Mouse (Mus musculus) midbrain, embryonic 15.5 days (tissue): Measurements from ENCODE around the gene Umad1. TPM values are rescaled to one million over a fixed set of nuclear protein-coding genes. Genes with fewer than 3 reads are reported as not detected.
"Not testable (repeated sequence)": the region's sequence is repeated elsewhere in the genome, so short reads cannot be mapped to it uniquely, and the experiment has no call there.

ENCODE experiments used
- ATAC-seq: fragments of 200-750 bp; cut with Nextera tagmentation; replicated peaks from 2 replicates; pipeline ENCODE4 v1.8.0; 2017; ENCODE audit warnings: moderate TSS enrichment
- H3K27ac ChIP-seq: fragments of 300-500 bp; sonication (generic); 2 replicates; pipeline ENCODE4 v1.5.1; 2015; ENCODE audit warnings: mild to moderate bottlenecking, inconsistent platforms
- H3K27me3 ChIP-seq: fragments of 300-500 bp; sonication (generic); replicated peaks from 2 replicates; pipeline ENCODE4 v1.6.1; 2015; ENCODE audit warnings: inconsistent platforms
- H3K36me3 ChIP-seq: fragments of 300-500 bp; sonication (generic); replicated peaks from 2 replicates; pipeline ENCODE4 v1.6.1; 2015; ENCODE audit warnings: inconsistent platforms
- H3K4me1 ChIP-seq: fragments of 300-500 bp; sonication (generic); 2 replicates; pipeline ENCODE4 v1.6.1; 2015; ENCODE audit warnings: inconsistent platforms
- H3K4me2 ChIP-seq: fragments of 300-500 bp; sonication (generic); 2 replicates; pipeline ENCODE4 v1.6.1; 2015; ENCODE audit warnings: inconsistent platforms, mild to moderate bottlenecking, moderate library complexity
- H3K4me3 ChIP-seq: fragments of 300-500 bp; sonication (generic); 2 replicates; pipeline ENCODE4 v1.5.1; 2015; ENCODE audit warnings: mild to moderate bottlenecking, inconsistent platforms
- H3K9ac ChIP-seq: fragments of 300-500 bp; sonication (generic); 2 replicates; pipeline ENCODE4 v1.6.1; 2015; ENCODE audit warnings: mild to moderate bottlenecking, inconsistent platforms
- H3K9me3 ChIP-seq: fragments of 300-500 bp; sonication (generic); 2 replicates; pipeline ENCODE4 v1.6.1; 2016; ENCODE audit warnings: inconsistent platforms
- WGBS: fragments of 180-500 bp; shearing (Covaris S2); methylation state at CpG from one replicate; pipeline ENCODE4 v1.1.7; 2015; ENCODE audit warnings: mixed read lengths; 5-methylcytosine and 5-hydroxymethylcytosine counted together
- polyA plus RNA-seq: library from polyadenylated mRNA; unstranded; fragments of >200 nt; fragmentation: Nextera tagmentation; extraction: Ambion mirVana; gene quantifications from 2 replicates; pipeline ENCODE4 v1.2.1, GENCODE M21; 2015

Umad1 gene
- polyA plus RNA-seq, 1 experiment from 2014 or later, result 59.6 TPM

DNA sequence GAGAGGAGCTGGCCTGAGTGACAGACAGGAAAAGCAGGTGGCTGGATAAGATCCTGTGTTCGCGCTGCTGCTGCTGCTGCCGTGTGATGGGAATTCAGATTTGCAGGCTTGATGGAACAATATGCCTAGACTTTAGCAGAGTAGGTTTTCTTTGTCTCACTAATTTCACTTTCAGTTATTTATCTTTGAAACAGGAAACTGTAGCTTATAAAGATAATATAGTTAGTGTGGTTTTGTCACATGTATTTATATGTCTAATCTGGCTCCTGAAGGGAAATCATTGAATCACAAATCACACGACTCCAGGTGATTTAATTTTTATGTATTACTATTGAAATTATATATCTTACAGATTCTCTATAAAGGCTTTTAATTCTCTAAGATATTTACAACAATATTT lies 24.2 kb downstream of the Umad1 start:
- no peaks in the 10 kb centered on the region for H3K9me3 ChIP-seq
- WGBS, result 75% methylated on average over 4 of the region's 4 CpGs
- no peak overlapping the region for H3K9ac ChIP-seq
- no peak overlapping the region for H3K4me3 ChIP-seq
- no peaks in the 10 kb centered on the region for H3K4me1 ChIP-seq
- no peak overlapping the region for H3K27ac ChIP-seq
- no peak overlapping the region for H3K4me2 ChIP-seq
- ATAC-seq, result no peak
- H3K36me3 ChIP-seq, result no peaks in the 10 kb centered on the region
- no peaks in the 10 kb centered on the region for H3K27me3 ChIP-seq

DNA sequence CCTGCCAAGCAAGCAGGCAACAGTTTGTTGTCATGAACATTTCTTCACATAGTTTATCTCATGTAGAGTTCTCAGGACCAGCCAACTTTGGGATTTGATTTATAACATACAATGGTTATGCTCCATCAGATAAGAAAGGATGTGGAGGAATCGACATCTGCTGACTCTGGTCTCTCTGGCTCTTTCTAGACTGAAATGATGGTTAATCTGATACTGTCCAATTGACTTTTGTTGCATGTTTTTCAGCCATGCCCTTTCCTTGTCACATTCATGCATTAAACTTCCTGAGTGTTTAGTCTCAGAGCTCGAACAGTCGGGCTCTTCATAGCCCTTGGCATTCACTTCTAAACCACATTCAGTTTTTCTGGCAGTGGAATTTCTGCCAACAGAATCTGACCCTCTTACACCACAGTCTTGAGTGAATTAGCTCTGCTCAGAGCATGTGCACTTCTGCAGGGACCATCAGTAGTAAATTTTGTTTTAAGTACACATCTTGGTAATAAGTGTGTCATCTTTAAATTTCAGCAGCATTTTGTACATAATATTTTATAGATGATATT lies 26.4 kb downstream of the Umad1 start:
- no peak for ATAC-seq
- no peak overlapping the region for H3K4me2 ChIP-seq
- H3K4me1 ChIP-seq, result no peaks in the 10 kb centered on the region
- no peaks in the 10 kb centered on the region for H3K36me3 ChIP-seq
- H3K27me3 ChIP-seq, result no peaks in the 10 kb centered on the region
- H3K9me3 ChIP-seq, result no peaks in the 10 kb centered on the region
- H3K9ac ChIP-seq, result no peak overlapping the region
- H3K4me3 ChIP-seq, result no peak overlapping the region
- 79% methylated on average over 3 of the region's 3 CpGs for WGBS
- no peak overlapping the region for H3K27ac ChIP-seq

DNA sequence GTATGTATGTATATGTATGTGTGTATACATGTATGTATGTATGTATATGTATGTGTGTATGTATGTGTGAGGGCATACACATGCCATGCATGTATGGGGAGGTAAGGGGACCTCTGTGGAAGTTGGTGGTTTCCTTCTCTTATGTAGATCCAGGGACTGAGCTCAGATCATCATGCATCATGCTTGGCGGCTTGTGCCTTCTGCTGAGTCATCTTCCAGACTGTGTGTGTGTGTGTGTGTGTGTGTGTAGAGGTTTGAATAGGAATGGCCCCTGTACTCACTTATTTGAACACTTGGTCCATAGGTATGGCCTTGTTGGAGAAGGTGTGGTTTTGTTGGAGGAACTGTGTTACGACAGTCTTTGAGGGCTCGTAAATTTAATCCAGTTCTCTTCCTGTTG lies 27.1 kb downstream of the Umad1 start:
- no peaks in the 10 kb centered on the region for H3K36me3 ChIP-seq
- no peak for ATAC-seq
- no peaks in the 10 kb centered on the region for H3K27me3 ChIP-seq
- H3K4me2 ChIP-seq, result no peak overlapping the region
- H3K4me1 ChIP-seq, result no peaks in the 10 kb centered on the region
- WGBS, result 96% methylated on average over 3 of the region's 3 CpGs
- H3K27ac ChIP-seq, result no peak overlapping the region
- no peaks in the 10 kb centered on the region for H3K9me3 ChIP-seq
- H3K9ac ChIP-seq, result no peak overlapping the region
- H3K4me3 ChIP-seq, result no peak overlapping the region

DNA sequence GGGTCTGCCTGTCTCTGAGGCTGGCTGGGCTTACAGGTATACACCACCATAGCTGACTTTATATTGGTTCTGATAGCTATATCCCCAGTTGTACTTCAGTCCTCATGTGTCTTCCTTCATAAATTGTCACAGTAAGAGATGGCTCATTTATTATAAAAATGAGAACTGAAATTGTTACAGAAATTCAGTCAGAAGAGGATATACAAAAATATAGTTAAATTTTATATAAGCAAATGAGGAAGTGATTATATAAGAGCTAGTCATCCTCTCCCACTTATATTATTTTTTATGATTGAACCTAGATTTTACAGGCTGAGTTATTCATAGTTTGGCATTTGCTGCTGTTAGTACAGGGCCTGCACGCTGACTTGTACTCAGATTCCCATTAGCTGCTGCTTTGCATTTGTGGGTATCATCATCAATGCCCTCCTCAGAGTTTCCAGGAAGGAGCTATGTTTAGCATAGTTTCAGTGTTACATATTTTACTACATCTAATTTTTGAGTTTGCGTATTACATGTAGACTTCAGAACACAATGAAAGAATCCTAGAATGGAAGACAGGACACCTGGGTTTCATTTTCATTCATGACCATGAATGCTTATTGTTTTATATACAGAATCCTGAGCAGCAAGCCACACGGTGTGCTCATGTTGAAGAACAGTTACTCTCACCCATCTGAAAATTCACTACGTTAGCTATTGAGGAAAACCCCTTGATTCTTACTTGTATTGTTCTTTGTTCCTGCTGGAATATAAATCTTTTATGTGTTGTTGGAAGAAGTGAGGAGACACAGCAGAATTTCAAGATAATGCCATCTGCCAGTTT lies 29.9 kb downstream of the Umad1 start:
- H3K9me3 ChIP-seq, result no peaks in the 10 kb centered on the region
- H3K4me1 ChIP-seq, result no peaks in the 10 kb centered on the region
- no peak overlapping the region for H3K4me2 ChIP-seq
- no peak overlapping the region for H3K4me3 ChIP-seq
- no peak for ATAC-seq
- H3K36me3 ChIP-seq, result no peaks in the 10 kb centered on the region
- no peak overlapping the region for H3K27ac ChIP-seq
- no peaks in the 10 kb centered on the region for H3K27me3 ChIP-seq
- no peak overlapping the region for H3K9ac ChIP-seq
- WGBS, result 76% methylated on average over 4 of the region's 4 CpGs

DNA sequence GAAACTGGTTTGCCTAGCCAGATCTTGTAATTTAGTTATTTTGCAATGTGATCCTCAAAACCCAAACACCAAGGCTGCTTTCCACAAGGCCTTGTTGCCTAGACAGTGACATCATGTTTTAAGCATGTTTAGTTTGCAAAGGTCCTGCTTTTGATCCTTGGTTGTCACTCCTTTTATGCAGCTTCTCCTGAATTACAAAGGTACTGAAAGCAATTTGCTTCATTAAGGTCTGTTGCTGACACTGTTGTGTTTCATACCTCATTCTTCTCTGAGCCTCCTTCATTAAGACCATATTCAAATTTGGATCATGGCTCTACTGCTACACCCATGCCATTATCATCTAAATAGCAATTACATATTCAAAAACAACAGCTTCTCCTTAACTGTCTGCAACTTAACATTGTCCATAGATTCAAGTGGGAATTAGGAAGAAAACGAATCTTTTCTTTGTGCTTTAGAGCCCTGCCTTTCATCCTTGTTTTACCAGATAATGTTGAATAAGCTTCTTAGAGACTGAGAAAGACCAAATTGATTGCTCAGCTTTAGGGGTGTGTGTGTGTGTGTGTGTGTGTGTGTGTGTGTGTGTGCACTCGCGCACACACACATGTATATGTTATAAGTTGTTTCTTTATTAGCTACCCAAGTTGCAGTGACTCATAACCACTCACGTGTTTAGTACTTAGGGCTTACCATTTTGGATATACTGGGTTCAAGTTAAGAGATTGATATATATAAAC lies 35.1 kb downstream of the Umad1 start:
- no peaks in the 10 kb centered on the region for H3K36me3 ChIP-seq
- H3K4me1 ChIP-seq, result no peaks in the 10 kb centered on the region
- H3K27ac ChIP-seq, result no peak overlapping the region
- H3K4me3 ChIP-seq, result no peak overlapping the region
- no peak overlapping the region for H3K4me2 ChIP-seq
- no peak overlapping the region for H3K9ac ChIP-seq
- H3K9me3 ChIP-seq, result no peaks in the 10 kb centered on the region
- 66% methylated on average over 4 of the region's 4 CpGs for WGBS
- ATAC-seq, result no peak
- no peaks in the 10 kb centered on the region for H3K27me3 ChIP-seq

DNA sequence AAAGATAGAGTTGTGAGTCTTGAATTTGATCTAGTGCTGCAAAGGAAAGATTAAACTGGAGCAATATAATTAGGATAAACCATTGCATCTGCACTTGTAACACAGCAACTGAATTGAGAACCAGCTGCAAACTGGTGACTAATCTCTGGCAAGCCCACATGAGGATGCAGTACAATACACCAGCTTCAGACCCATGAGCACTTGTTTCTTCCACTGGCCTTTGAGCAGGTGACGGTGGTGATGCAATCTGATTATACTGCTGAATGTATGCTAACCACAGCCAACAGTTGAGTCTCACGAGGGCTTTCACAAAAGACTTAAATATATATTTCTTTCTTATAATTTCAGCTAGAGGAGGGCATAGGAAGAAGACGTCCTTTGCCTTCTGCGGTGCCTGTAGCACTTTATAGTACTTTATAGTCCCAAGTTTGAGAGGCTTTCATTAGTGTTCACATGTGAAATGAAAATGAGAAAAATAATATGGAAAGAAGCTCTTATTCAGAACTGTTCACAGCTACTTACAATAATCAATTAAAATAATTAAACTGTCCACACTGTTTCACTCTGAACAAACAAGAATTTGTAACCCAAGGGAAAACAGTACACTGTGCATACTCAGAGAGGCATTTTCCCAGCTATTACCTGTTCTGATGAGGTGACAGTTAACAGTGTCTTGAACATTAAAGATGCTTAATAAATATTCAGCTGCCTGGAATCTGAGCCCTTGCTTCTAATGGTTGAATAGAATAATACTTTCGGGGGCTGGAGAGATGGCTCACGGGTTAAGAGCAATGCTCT lies 40.2 kb downstream of the Umad1 start:
- Histone ChIP-seq H3K27ac (no peak overlapping the region), H3K9ac (no peak overlapping the region), H3K27me3 (no peaks in the 10 kb centered on the region), H3K36me3 (no peaks in the 10 kb centered on the region), H3K4me3 (no peak overlapping the region), H3K4me2 (no peak overlapping the region), H3K9me3 (no peaks in the 10 kb centered on the region), H3K4me1 (no peaks in the 10 kb centered on the region)
- WGBS, result 65% methylated on average over 6 of the region's 6 CpGs
- peak; percentile 56; the same call in 1 of the 2 replicates for ATAC-seq

DNA sequence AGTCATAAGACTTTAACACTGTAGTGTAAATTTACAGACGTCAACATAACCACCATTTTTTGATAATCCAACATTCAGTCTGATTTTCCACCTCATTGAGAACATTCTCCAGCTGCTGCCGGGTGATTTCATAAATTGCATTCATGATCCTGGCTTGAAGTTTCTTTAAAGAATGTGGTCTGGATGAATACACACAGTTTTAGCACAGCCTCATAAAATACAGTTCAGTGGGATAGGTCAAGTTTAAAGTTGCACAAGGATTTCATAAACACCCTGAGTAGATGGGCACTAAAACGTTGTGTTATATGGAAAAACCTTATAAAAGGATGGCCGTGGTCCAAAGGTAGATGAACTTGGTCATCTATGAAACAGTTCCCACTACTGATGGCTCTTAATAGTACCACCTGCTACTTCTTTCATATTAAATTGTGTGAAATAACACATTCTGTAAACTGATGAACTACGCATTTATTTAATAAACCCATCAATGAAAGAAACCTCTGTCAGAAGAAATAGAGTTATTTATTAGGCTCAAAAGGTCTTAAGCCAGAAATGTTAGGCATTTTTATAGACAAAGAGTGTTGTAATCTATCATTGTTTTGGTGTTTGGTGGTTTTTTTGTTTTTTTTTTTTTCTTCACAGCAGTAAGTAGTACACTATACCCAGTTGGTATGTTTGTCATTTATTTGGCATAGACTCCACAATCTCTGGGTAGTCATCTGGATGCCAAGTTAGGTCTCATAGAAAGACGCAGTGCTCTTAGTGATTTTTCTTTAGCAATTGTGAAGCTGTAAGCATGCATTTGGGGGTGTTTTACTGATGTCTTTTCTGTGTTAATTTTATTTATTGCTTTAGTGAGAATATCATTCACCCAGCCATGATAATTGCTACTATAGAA lies 49.0 kb downstream of the Umad1 start:
- no peak overlapping the region for H3K27ac ChIP-seq
- H3K27me3 ChIP-seq, result no peaks in the 10 kb centered on the region
- H3K36me3 ChIP-seq, result no peaks in the 10 kb centered on the region
- 79% methylated on average over 6 of the region's 6 CpGs for WGBS
- no peak overlapping the region for H3K9ac ChIP-seq
- H3K4me3 ChIP-seq, result no peak overlapping the region
- no peaks in the 10 kb centered on the region for H3K4me1 ChIP-seq
- ATAC-seq, result no peak
- no peaks in the 10 kb centered on the region for H3K9me3 ChIP-seq
- no peak overlapping the region for H3K4me2 ChIP-seq

DNA sequence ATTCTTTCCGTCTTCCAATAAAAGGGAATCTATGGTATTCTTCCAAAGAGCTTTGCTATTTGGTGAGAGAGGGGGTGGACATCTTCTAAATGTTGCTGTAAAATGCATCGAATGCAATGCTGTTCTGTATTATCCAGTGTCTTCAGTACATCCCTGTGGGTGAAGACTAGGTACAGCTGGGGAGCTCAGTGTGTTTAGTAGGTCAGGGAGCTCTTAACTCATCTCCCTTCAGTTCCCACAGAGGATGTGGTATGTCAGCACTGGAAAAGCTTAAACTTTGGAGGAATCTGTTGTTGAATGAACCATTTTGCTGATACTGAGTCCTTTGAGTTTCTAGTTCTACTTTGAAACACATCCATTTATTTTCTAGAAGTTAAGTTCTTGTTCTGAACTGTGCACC lies 53.5 kb downstream of the Umad1 start:
- Histone ChIP-seq H3K4me2 (no peak overlapping the region), H3K27ac (no peak overlapping the region), H3K9me3 (no peaks in the 10 kb centered on the region), H3K4me3 (no peak overlapping the region), H3K36me3 (no peaks in the 10 kb centered on the region), H3K4me1 (no peaks in the 10 kb centered on the region), H3K27me3 (no peaks in the 10 kb centered on the region), H3K9ac (no peak overlapping the region)
- no peak for ATAC-seq
- 91% methylated on average over 2 of the region's 2 CpGs for WGBS

DNA sequence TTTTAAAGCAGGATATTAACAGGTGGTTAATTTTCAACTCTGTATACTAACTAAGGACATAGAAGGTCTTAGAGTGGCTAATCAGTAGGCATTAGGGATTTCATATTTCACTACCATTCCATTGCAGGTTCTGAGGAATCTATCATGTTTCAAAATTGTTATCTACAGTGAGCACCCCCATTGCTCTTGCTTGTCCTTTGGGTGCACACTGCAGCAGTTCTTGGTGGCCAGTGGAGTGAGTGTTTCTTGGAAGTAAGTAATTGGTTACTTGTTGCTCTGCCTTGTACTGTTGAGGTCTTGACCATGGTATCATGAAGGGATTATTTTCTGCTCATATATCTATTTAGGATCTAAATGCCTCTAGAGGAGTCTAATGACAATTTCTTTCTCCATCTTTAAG lies 57.1 kb downstream of the Umad1 start:
- H3K27me3 ChIP-seq, result no peaks in the 10 kb centered on the region
- H3K4me2 ChIP-seq, result no peak overlapping the region
- H3K27ac ChIP-seq, result no peak overlapping the region
- no peaks in the 10 kb centered on the region for H3K4me1 ChIP-seq
- no peak for ATAC-seq
- H3K4me3 ChIP-seq, result no peak overlapping the region
- no peaks in the 10 kb centered on the region for H3K36me3 ChIP-seq
- no peak overlapping the region for H3K9ac ChIP-seq
- H3K9me3 ChIP-seq, result no peaks in the 10 kb centered on the region

DNA sequence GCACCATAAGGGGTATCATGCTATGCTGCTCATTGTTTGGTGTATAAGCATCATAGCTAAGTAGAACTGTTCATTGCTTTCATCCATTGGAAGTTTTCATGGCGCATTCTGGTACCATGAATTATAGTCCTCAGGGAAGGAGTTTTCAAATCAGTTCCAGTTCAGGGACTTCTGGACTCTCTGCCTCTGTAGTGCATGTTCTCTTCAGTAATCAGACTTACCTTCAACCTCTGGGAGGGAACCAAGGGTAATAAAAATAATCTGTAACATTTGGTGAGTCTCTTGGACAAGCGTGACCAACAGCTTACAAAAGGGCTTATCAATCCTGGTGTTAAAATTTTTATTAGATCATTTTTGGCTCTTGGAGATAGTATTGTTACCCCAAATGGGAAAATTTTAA lies 60.5 kb downstream of the Umad1 start:
- 96% methylated on average over 2 of the region's 2 CpGs for whole genome bisulfite sequencing
- Histone ChIP-seq H3K9ac (no peak overlapping the region), H3K4me2 (no peak overlapping the region), H3K4me1 (no peaks in the 10 kb centered on the region), H3K9me3 (no peaks in the 10 kb centered on the region), H3K27ac (no peak overlapping the region), H3K36me3 (no peaks in the 10 kb centered on the region), H3K4me3 (no peak overlapping the region), H3K27me3 (no peaks in the 10 kb centered on the region)
- ATAC-seq, result no peak

DNA sequence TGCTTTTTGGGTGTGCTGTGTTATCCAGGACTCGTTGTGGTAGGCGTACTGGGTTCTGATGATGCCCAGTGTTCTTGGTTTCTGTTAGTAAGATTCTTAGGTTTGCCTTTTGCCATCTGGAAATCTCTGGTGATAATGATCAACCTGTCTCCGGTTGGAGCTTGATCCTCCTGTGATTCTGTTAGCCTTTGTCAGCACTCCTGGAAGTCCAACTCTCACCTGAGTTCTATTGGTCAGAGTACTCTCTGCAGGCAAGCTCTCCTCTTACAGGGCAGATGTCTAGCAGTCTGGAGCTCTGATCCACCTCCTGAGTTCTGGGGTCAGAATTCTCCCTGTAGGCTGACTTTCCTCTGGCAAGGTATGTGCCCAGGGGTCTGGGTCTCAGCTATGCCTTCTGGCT lies 72.4 kb downstream of the Umad1 start:
- not testable (repeated sequence) for ATAC-seq, H3K4me1 ChIP-seq, H3K4me2 ChIP-seq, H3K27ac ChIP-seq, H3K9ac ChIP-seq, H3K4me3 ChIP-seq, H3K9me3 ChIP-seq, H3K36me3 ChIP-seq, H3K27me3 ChIP-seq
- 97% methylated on average over 3 of the region's 3 CpGs for WGBS
